Mouse (Mus musculus): Measurements from ENCODE around the gene Btbd16. TPM values are rescaled to one million over a fixed set of nuclear protein-coding genes. Genes with fewer than 3 reads are reported as not detected.

Gene Btbd16
- under 1 TPM in 1 of 2 experiments, not detected in 1; 0.18 TPM for total RNA-seq (2021)
- long read RNA-seq, experiment 1 = 0 reads
- long read RNA-seq, experiment 2 = 0 reads

GRCm38 (mm10) chr7:130773914-130774630 is at the start of gene Btbd16:
Gene Btbd16, plus strand, starts transcription at chr7:130774069.
- DNase-seq = no peak

- DNase-seq = no peak
Observed at GRCm38 (mm10) chr7:130726185-130726584, 47.7 kb upstream of the Btbd16 start.

- peak; percentile 38 for DNase-seq
Observed at GRCm38 (mm10) chr7:130726724-130727422, 47.0 kb upstream of the Btbd16 start.

DNA sequence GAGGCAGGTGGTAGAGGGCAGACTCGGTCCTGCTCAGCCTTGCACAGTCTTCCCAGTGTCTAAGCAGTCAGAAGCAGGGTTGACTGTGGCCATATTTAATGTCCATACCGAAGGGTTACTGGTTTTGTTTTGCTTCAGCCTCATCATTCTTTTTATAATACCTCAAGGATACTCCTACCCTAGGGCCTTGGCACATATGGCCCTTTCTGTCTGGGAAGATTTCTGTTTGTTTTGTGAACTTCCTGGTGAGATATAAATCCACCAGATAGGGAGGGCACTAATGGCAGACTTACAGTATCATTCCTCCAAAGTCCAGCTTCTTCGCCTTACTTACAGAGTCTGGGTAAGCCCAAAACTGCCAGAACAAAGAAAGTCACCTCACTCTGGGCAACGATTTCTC is 46.3 kb upstream of the Btbd16 start:
- DNase-seq = no peak

DNA sequence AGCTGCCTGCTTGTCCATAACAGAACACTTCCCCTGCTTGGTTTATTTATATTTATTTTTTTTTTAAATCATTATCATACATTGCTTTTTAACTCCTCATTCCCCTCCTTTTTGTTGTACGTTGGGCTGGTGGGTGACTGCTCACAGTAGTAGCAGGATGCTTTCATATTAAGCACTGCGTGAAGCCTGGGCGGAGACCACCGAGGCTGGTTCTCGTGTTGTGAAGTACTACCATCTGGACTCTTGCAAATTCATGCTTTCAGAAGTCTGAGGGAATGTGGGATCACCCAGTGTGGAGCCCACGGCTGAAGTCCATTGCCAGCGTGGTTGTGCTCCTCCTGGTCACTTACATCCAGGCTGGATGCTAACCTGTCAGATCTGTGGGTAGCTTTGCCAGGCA is 42.1 kb upstream of the Btbd16 start:
- no peak for DNase-seq

- DNase-seq = no peak
Observed at GRCm38 (mm10) chr7:130732908-130733307, 41.0 kb upstream of the Btbd16 start.

- no peak for DNase-seq
Observed at GRCm38 (mm10) chr7:130733423-130733822, 40.4 kb upstream of the Btbd16 start.

GRCm38 (mm10) chr7:130734195-130734787 is 39.6 kb upstream of the Btbd16 start:
- DNase-seq = no peak

- no peak for DNase-seq
Observed at GRCm38 (mm10) chr7:130741099-130741498, 32.8 kb upstream of the Btbd16 start.

DNA sequence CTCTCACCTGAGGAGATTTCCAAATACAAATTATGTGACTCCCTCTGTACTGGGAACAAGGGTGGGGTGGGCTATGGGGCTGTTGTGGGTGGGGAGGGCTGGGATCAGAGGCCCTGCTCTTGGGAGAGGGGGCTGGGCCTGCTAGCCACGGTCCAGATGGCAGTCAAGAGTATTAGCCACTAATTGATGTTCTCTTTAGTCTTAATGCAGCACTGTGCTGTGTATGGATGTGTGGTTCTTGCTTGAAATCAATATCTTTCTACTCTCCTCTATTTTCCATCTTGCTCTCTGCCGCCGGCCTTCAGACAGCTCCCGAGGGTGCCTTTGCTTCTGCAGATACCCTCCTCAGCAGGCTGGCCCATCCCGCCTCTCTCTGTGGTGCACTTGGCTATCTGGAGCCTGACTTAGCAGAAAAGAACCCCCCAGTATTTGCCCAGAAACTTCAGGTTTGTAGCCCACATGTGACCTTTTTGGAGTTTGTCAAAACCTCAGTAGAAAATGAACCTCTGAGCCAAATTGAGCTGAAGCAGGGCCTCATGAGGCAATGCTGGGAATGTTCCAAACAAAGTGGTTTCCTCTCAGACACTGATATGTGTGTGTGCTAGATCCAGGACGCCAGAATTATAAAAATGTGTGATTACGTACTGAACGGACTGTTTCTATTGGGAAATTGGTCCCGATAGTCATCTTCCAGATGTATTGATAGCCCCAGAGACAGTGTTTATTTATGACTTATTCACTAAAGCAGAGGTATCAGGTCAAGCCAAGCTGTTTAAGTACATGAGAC is 30.4 kb upstream of the Btbd16 start:
- DNase-seq = no peak

DNA sequence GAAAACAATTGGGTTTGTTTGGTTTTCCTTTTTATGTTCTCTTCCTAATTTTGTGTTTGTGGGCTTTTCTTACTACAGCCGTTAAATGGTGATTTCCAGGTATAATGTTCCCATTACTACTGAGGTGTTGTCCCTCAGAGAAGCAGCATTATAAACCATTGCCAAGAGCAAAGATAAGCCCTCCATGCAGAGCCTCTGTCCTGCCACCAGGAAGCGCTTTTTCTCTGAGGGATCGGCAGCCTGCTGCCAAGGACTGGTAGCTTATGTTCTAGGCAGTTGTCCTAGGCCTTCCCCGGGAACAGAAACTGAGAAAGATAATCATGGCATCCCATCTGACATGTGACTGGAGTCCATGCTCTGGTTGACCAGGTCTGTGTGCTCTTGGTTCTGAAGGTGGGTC is 24.7 kb upstream of the Btbd16 start:
- no peak for DNase-seq

DNA sequence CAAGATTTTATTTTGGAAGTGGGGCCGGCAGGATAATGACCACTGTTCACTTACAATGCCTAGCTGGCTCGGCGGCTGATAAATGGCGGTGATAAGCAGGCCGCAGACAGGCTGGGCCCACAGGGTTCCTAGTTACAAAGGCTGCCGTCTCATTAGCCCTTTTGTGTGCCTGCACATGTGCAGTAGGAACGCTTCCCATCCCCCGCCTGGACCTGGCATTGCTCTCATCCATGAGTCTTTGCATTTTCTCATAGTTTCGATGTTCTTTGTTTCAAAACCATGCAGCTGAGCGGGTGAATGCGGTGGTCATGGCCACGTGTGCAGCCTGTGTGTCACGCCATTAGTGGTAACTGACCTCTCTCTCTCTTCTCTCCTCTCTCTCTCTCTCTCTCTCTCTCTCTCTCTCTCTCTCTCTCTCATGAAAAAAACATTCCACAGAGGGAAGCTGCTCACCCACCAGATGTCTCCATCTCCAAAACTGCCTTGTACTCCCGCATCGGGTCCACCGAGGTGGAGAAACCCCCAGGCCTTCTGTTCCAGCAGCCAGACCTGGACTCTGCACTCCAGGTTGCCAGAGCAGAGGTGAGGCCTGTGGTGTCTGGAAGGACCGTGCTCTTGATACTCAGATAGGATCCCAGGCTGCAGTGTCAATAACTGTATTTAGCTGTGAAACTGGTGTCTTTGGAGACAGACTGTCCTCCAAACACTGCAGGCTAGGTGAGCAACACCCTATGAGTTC is 22.9 kb upstream of the Btbd16 start:
- DNase-seq = no peak

- DNase-seq = no peak
Observed at GRCm38 (mm10) chr7:130751678-130752077, 22.2 kb upstream of the Btbd16 start.

DNA sequence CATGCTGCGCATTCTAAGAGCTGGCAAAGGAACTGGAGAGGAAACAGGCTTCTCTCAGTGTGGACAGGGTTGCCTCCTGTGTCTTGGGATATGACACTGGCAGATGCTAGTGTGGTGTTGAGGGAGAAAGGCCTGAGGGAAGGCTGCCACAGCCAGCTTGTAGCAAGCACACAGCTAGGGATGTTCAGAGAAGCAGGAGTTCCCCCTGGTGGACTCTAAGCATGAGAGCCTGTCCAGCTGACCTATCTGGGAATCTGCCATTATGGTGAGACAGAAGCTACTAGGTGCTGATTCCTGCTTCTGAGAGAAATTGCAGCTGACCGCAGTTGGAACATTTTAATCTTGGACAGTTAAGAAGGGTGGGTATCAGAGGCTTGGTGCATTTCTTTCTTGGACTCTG is 19.1 kb upstream of the Btbd16 start:
- peak; percentile 31 for DNase-seq

GRCm38 (mm10) chr7:130756343-130756835 is 17.5 kb upstream of the Btbd16 start:
- DNase-seq = peak; percentile 35

DNA sequence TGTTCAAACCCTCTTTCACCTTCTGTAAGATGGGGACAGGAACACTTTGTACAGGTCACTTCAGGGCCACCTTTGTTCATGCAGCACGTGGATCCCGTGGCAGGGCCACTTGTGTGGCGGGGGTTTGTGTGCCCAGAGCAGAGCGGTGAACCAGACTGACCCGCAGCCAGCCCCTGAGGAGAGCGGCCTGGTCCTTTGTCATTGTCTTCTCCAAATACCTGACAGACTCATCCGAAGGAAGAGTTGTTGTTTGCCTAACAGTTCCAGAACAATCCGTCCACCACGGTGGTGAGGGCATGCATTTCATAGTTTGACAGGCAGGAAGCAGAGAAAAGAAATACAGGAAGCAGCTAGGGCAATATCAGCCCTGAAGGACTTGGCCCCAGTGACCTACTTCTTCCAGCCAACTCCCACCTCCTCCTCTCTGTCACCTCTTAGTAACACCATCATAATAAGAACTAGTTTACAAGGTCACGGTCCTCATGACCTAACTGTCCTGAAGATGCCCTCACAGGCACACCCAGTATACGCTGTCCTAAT is 16.5 kb upstream of the Btbd16 start:
- no peak for DNase-seq

DNA sequence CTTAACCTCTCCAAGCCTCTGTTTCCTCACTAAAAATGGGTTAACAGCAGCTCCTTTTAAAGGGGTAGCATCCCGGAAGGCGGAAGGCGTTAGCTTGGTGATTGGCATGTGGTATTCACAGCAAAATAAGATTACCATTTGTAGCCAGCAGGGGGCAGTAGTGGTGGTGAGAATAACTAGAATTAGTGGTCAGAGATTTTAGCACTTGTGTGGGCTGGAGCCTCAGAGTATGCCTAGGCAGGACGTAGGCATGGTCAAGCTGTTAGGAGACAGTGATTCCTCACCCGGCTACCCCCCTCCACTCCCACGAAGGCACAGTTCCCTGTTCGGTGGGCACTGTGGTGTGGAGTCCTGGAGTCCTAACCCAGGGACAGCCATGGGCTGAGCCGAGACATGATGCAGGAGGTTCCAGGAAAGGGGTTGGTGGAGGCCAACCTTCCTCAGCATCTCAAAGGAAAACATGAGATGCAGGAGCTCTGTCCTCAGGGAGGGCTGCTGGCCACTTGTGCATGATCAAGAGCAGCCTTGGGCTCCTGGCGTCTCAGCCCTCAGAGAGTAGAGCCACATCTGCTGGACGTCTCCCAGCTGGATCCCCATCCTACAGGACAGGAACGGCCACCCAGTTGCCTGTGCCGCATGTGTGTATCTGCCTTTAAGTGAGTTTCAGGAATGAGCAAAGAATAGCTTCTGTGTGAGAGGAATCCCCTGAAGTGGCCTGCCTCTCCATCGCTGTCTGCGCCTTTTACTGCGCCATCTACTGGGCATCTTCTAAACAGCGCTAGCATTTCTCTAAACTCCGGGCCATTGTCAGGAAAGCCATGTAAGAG is 11.6 kb upstream of the Btbd16 start:
- DNase-seq = peak; percentile 81

GRCm38 (mm10) chr7:130764160-130764559 is 9.7 kb upstream of the Btbd16 start:
- no peak for DNase-seq

DNA sequence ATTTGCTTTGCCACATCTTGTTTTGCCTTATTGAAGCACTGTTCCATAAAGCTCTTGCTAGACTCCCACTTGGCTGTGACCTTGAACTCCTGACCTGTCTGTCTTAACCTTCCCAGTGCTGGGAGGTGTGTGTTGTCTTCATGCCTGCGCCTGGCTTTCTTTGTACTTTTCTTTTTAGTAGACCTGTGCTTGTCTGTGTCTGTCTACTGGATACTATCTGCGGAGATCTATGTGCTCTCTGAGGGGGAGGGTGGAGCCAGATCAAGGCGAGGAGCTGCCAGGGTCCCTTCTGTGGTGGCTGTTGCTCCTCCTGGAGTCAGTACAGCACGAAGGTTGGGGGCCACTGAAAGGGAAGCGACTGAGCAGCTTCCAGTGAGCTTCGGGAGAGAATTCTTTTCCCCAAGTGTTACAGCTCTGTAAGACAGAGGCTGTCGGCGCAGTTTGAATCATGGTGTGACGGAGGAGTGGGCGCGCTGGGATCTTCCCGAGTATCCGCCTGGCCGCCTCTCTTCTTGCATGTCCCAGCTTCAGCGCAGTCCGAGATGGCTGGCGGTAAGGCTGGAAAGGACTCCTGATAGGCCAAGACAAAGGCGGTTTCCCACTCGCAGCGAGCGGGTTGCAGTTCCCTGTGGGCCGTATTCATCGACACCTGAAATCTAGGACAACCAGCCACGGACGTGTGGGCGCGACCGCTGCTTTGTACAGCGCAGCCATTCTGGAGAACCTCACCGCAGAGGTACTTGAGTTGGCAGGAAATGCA is 7.3 kb upstream of the Btbd16 start:
- DNase-seq = no peak

- no peak for DNase-seq
Observed at GRCm38 (mm10) chr7:130768151-130768550, 5.7 kb upstream of the Btbd16 start.

Measured in adrenal gland, postnatal 10 days (tissue).